ENCODE assay signal across 31 mouse cellular contexts in the genomic region with DNA sequence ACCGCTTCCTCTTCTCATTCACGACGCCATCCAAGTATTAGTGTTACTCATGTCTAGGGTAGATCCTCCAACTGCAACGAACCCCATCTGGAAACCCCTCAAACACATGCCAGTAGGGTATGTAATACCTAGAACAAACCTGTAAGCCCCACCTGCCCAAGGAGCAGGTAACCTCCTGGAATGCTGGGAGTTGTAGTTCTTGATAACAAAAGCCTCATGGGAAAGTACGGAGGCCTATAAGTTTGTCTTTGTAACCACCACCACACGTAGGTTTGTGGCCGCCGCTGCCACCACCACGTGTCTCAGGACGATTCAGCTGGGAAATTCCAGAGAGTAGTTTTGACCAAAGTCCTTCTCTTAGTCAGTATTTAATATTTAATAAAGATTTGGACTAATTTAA.
"Had no signal": no experiment of that assay in that cellular context is flagged by ENCODE, and none has a peak within 500 bp of the region (broad histone marks: within the 10 kb centered on the region; RNA-seq: fewer than 3 reads in every experiment).

No protein-coding gene starts in this region.

- H3K4me2 ChIP-seq: heart, embryonic 11.5 days; heart, embryonic 12.5 days; heart, embryonic 13.5 days; heart, embryonic 15.5 days; hindbrain, embryonic 12.5 days; hindbrain, embryonic 13.5 days; hindbrain, embryonic 14.5 days; hindbrain, embryonic 15.5 days; intestine, embryonic 15.5 days; kidney, embryonic 15.5 days had no signal

- H3K4me1 ChIP-seq: intestine, embryonic 15.5 days had no signal

- DNase-seq: heart, postnatal 10 days; heart, postnatal 14 days; heart, postnatal 36 days; heart, postnatal 4 days; kidney, adult 11 months; kidney, adult 18-20 months; kidney, adult 2 months; kidney, adult 8-10 months; kidney, adult 9 months; kidney, postnatal 10 days; kidney, postnatal 14 days; kidney, postnatal 25 days; kidney, postnatal 36 days; kidney, postnatal 4 days; layer of hippocampus, adult 9-11 months; layer of hippocampus, postnatal 36 days had no signal

- H3K9me3 ChIP-seq: heart, embryonic 10.5 days; heart, embryonic 12.5 days; heart, embryonic 13.5 days; heart, embryonic 15.5 days; hindbrain, embryonic 10.5 days; hindbrain, embryonic 12.5 days; hindbrain, embryonic 13.5 days; hindbrain, embryonic 15.5 days; intestine, embryonic 15.5 days; kidney, embryonic 15.5 days had no signal

- H3K27ac ChIP-seq: heart, embryonic 10.5 days; heart, embryonic 13.5 days; heart, embryonic 15.5 days; hindbrain, embryonic 10.5 days; hindbrain, embryonic 12.5 days; hindbrain, embryonic 13.5 days; hindbrain, embryonic 14.5 days; hindbrain, embryonic 15.5 days; hindbrain, postnatal 0 days; intestine, embryonic 15.5 days; kidney, embryonic 15.5 days; kidney, postnatal 0 days; layer of hippocampus, adult 2 months had no signal

- H3K9ac ChIP-seq: heart, embryonic 12.5 days; heart, embryonic 13.5 days; heart, embryonic 15.5 days; hindbrain, embryonic 12.5 days; hindbrain, embryonic 13.5 days; hindbrain, embryonic 14.5 days; hindbrain, embryonic 15.5 days; intestine, embryonic 15.5 days; kidney, embryonic 15.5 days had no signal

- H3K4me3 ChIP-seq: heart, embryonic 10.5 days; heart, embryonic 12.5 days; heart, embryonic 13.5 days; heart, embryonic 15.5 days; hindbrain, embryonic 10.5 days; hindbrain, embryonic 12.5 days; hindbrain, embryonic 13.5 days; hindbrain, embryonic 15.5 days; intestine, embryonic 15.5 days; kidney, embryonic 15.5 days; layer of hippocampus, adult 2 months had no signal

- H3K27me3 ChIP-seq: heart, embryonic 13.5 days had no signal

- H3K36me3 ChIP-seq: heart, embryonic 10.5 days; heart, embryonic 12.5 days; heart, embryonic 13.5 days; heart, embryonic 15.5 days; hindbrain, embryonic 10.5 days; hindbrain, embryonic 12.5 days; hindbrain, embryonic 13.5 days; hindbrain, embryonic 15.5 days; intestine, embryonic 15.5 days; kidney, embryonic 15.5 days had no signal
